Comparison of ENCODE assay signal across 12 mouse cellular contexts in the genomic region with DNA sequence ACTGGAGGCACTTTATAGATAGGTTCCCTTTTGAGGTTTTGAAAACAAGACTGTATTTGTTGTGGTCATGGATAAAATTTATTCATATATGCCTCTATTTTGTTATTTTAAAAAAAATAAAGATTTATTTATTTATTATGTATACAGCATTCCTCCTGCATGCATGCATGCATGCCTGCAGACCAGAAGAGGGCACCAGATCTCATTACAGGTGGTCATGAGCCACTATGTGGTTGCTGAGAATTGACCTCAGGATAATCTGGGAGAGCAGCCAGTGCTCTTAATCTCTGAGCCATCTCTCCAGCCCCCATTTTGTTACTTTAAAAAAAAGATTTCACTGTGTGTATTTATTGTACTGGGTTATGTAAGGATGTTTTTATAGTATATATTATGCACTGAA. TPM values are rescaled to one million over a fixed set of nuclear protein-coding genes. Genes with fewer than 3 reads are reported as not detected.
DNase-seq lines count a peak whose midpoint lies in the region; ATAC-seq and TF ChIP-seq lines count a peak whose summit lies in the region.
"Had no signal": no experiment of that assay in that cellular context is flagged by ENCODE, and none has a peak within 500 bp of the region (broad histone marks: within the 10 kb centered on the region; RNA-seq: fewer than 3 reads in every experiment).

No protein-coding gene starts in this region.

- no peak overlapping the region for H3K4me2 ChIP-seq in liver, embryonic 14.5 days (ENCODE audit: low read depth)
- H3K4me2 ChIP-seq in liver, embryonic 12.5 days: no peak overlapping the region
- H3K4me2 ChIP-seq: embryonic facial prominence, embryonic 13.5 days; hindbrain, embryonic 14.5 days had no signal

- no peak for ATAC-seq in liver, embryonic 14.5 days (ENCODE audit: insufficient read depth)
- no peak for ATAC-seq in liver, embryonic 12.5 days
- no peak for ATAC-seq in frontal cortex, adult (ENCODE audit: low TSS enrichment)

- no peak for TF ChIP-seq EP300 in liver, embryonic 14.5 days (IDR thresholded peaks at IDR 0.05; ENCODE audit: low read depth)

- H3K9ac ChIP-seq in liver, embryonic 14.5 days (replicated peaks): no peak overlapping the region
- H3K9ac ChIP-seq in liver, embryonic 12.5 days: no peak overlapping the region
- H3K9ac ChIP-seq: embryonic facial prominence, embryonic 13.5 days; hindbrain, embryonic 14.5 days had no signal

- H3K4me3 ChIP-seq in liver, embryonic 14.5 days (ENCODE audit: insufficient read depth in 1 of 2, low read depth in 2 of 2, low read length in 2 of 2): no peak overlapping the region
- no peak overlapping the region for H3K4me3 ChIP-seq in liver, embryonic 12.5 days
- no peak overlapping the region for H3K4me3 ChIP-seq in E14TG2a.4 (replicated peaks; ENCODE audit: low read length)
- H3K4me3 ChIP-seq: embryonic facial prominence, embryonic 13.5 days had no signal

- TF ChIP-seq CTCF in liver, embryonic 14.5 days (IDR thresholded peaks at IDR 0.05; ENCODE audit: low read depth): peak; percentile 40
- 0 out of 2 replicates have a peak, but pooled peaks have one; percentile 9 for TF ChIP-seq CTCF in E14TG2a.4 (conservative IDR thresholded peaks at IDR 0.05; ENCODE audit: low read length)

- no peak overlapping the region for H3K27ac ChIP-seq in liver, embryonic 14.5 days
- no peak overlapping the region for H3K27ac ChIP-seq in liver, embryonic 12.5 days
- H3K27ac ChIP-seq: embryonic facial prominence, embryonic 13.5 days; hindbrain, embryonic 14.5 days had no signal

- no peaks in the 10 kb centered on the region for H3K27me3 ChIP-seq in liver, embryonic 14.5 days (ENCODE audit: control insufficient read depth, insufficient read depth, low read length)
- no peaks in the 10 kb centered on the region for H3K27me3 ChIP-seq in liver, embryonic 12.5 days (replicated peaks)
- no peaks in the 10 kb centered on the region for H3K27me3 ChIP-seq in E14TG2a.4 (ENCODE audit: insufficient read depth, low read length)
- H3K27me3 ChIP-seq: embryonic facial prominence, embryonic 13.5 days had no signal

- no peaks in the 10 kb centered on the region for H3K9me3 ChIP-seq in liver, embryonic 14.5 days (ENCODE audit: control insufficient read depth, low read length)
- H3K9me3 ChIP-seq in liver, embryonic 12.5 days (replicated peaks): no peaks in the 10 kb centered on the region
- H3K9me3 ChIP-seq in E14TG2a.4 (ENCODE audit: low read length): peaks cover 21% of the 10 kb centered on the region
- H3K9me3 ChIP-seq: embryonic facial prominence, embryonic 13.5 days had no signal

- peak; percentile 24 for DNase-seq in heart, adult 11 months
- DNase-seq in heart, adult 8-10 months (ENCODE audit: low spot score): no peak
- no peak for DNase-seq in liver, embryonic 14.5 days (ENCODE audit: low read depth in 3 of 3, low spot score in 3 of 3)
- peak; percentile 32 for DNase-seq in brain, adult 2 months (ENCODE audit: low read depth, low spot score)
- DNase-seq: gastrocnemius, postnatal 14 days; thymus, postnatal 36 days had no signal

- no peaks in the 10 kb centered on the region for H3K36me3 ChIP-seq in liver, embryonic 14.5 days (replicated peaks; ENCODE audit: control insufficient read depth, insufficient read depth, low read depth)
- no peaks in the 10 kb centered on the region for H3K36me3 ChIP-seq in liver, embryonic 12.5 days
- no peaks in the 10 kb centered on the region for H3K36me3 ChIP-seq in E14TG2a.4 (ENCODE audit: insufficient read depth, low read length)
- H3K36me3 ChIP-seq: embryonic facial prominence, embryonic 13.5 days had no signal

- H3K4me1 ChIP-seq in liver, embryonic 14.5 days (replicated peaks; ENCODE audit: control insufficient read depth in 2 of 2, insufficient read depth in 2 of 2, low read length in 1 of 2): no peaks in the 10 kb centered on the region
- no peaks in the 10 kb centered on the region for H3K4me1 ChIP-seq in liver, embryonic 12.5 days
- H3K4me1 ChIP-seq in E14TG2a.4 (replicated peaks; ENCODE audit: low read depth, low read length): peaks cover 8% of the 10 kb centered on the region
- H3K4me1 ChIP-seq: embryonic facial prominence, embryonic 13.5 days had no signal

RNA-seq across cellular contexts. Expression of gene Klhl31, which starts 25.5 kb away (rescaled TPM):
- 100 to 1,000 TPM; 126 to 143 (median 134) TPM for total RNA-seq in heart, adult 8-10 months (2022)
- polyA plus RNA-seq in liver, embryonic 14.5 days (2012; rRNA removed): under 0.01 and 0.01 TPM in 2 replicates
- not detected in 2 replicates for polyA plus RNA-seq in liver, embryonic 14.5 days (2014; fragmentation: Nextera tagmentation; extraction: Ambion mirVana)
- 0.08 and 0.29 TPM in 2 replicates for polyA plus RNA-seq in liver, embryonic 12.5 days (2016; fragmentation: Nextera tagmentation; extraction: Ambion mirVana)
- total RNA-seq: neutrophil, adult 5-6 weeks had no signal

Comparison
In these comparisons a context has a peak if more than half of its experiments do, and no peak if none do; other contexts are left out.
1. DNase-seq: peak in heart, adult 11 months (single experiment) and brain, adult 2 months (single experiment); none in heart, adult 8-10 months (single experiment) and liver, embryonic 14.5 days (0 of 3).